8 mouse cellular contexts compared by ENCODE assay signal in the genomic region with DNA sequence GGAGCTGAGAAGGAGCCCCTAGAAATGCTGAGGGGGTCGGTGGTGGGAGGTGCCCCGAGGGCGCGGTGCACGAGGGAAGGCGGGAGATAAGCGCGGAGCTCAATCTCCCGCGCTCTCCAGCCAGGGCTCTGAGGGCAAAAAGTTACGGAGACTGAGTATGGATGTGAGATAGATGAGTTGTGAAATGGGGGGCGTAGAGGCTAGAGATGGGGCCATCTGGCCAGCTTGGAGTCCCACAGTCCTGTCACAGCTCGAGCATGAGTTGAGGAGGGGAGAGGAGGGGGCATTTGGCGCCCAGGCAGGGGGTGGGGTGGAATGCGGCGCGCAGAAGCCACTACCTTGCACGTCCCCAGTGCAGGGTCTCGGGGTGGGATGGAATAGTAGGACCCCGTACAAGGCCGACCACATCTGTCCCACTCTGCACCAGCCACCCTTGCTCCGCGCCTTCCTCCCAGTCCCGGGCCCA. TPM values are rescaled to one million over a fixed set of nuclear protein-coding genes. Genes with fewer than 3 reads are reported as not detected.
A peak's percentile ranks its signal among the peaks of the same experiment; 100 is the strongest.
DNase-seq lines count a peak whose midpoint lies in the region; ATAC-seq lines count a peak whose summit lies in the region.

No protein-coding gene starts in this region.

- H3K27ac ChIP-seq in kidney, embryonic 16.5 days (ENCODE audit: low read length): peak overlapping the region; percentile 79
- peak overlapping the region; percentile 81 for H3K27ac ChIP-seq in limb, embryonic 11.5 days (replicated peaks; ENCODE audit: low read depth, low read length)
- no peak overlapping the region for H3K27ac ChIP-seq in neural tube, embryonic 14.5 days (ENCODE audit: low read depth, low read length)

- peak; percentile 46 for ATAC-seq in kidney, embryonic 16.5 days (ENCODE audit: low FRiP score, low TSS enrichment)
- peak; percentile 36 for ATAC-seq in erythroid progenitor cell, adult 5-6 weeks (replicated peaks; ENCODE audit: low FRiP score, poor library complexity, severe bottlenecking)
- ATAC-seq in limb, embryonic 11.5 days (ENCODE audit: insufficient number of reproducible peaks, low FRiP score, low TSS enrichment, low read depth): peak; percentile 60
- ATAC-seq in neural tube, embryonic 14.5 days (ENCODE audit: low read depth): peak; percentile 42

- under 1% methylated on average over 21 of the region's 24 CpGs for WGBS in kidney, embryonic 16.5 days
- 0% methylated on average over 24 of the region's 24 CpGs for WGBS in limb, embryonic 11.5 days
- WGBS in neural tube, embryonic 14.5 days: under 1% methylated on average over 24 of the region's 24 CpGs

- peak overlapping the region; percentile 86 for H3K4me3 ChIP-seq in kidney, embryonic 16.5 days (ENCODE audit: low read length)
- H3K4me3 ChIP-seq in limb, embryonic 11.5 days (ENCODE audit: low read depth, low read length): peak overlapping the region; percentile 75
- H3K4me3 ChIP-seq in neural tube, embryonic 14.5 days (ENCODE audit: low read depth, low read length): peak overlapping the region; percentile 50

- H3K4me1 ChIP-seq in kidney, embryonic 16.5 days (ENCODE audit: insufficient read depth, low read length): peaks cover 31% of the 10 kb centered on the region
- 0 out of 2 replicates have a peak, but pooled peaks cover 7% of the 10 kb centered on the region for H3K4me1 ChIP-seq in limb, embryonic 11.5 days (ENCODE audit: control insufficient read depth, insufficient read depth, low read length)
- H3K4me1 ChIP-seq in neural tube, embryonic 14.5 days (ENCODE audit: control insufficient read depth, insufficient read depth, low read length): peaks cover 15% of the 10 kb centered on the region

- no peaks in the 10 kb centered on the region for H3K27me3 ChIP-seq in kidney, embryonic 16.5 days (ENCODE audit: insufficient read depth, low read length)
- no peaks in the 10 kb centered on the region for H3K27me3 ChIP-seq in limb, embryonic 11.5 days (ENCODE audit: control insufficient read depth, insufficient read depth, low read length)
- H3K27me3 ChIP-seq in neural tube, embryonic 14.5 days (ENCODE audit: control insufficient read depth, insufficient read depth, low read length): no peaks in the 10 kb centered on the region

- peak overlapping the region; percentile 82 for H3K4me2 ChIP-seq in kidney, embryonic 16.5 days (replicated peaks; ENCODE audit: low read depth, low read length)
- H3K4me2 ChIP-seq in limb, embryonic 11.5 days (ENCODE audit: low read depth, severe bottlenecking): peak overlapping the region; percentile 67
- peak overlapping the region; percentile 96 for H3K4me2 ChIP-seq in neural tube, embryonic 14.5 days (ENCODE audit: low read depth, low read length)

- H3K9ac ChIP-seq in kidney, embryonic 16.5 days (replicated peaks; ENCODE audit: low read length): peak overlapping the region; percentile 78
- peak overlapping the region; percentile 72 for H3K9ac ChIP-seq in limb, embryonic 11.5 days (ENCODE audit: low read length)
- H3K9ac ChIP-seq in neural tube, embryonic 14.5 days (replicated peaks; ENCODE audit: low read depth, low read length): peak overlapping the region; percentile 32; the same call in 1 of the 2 replicates

- DNase-seq in kidney, adult 8-10 months: no peak
- peak; percentile 31 for DNase-seq in NIH3T3 (ENCODE audit: low read depth)
- peak; percentile 64 for DNase-seq in limb, embryonic 11.5 days (ENCODE audit: low spot score)
- DNase-seq in urinary bladder, postnatal 36 days (ENCODE audit: low spot score in 2 of 2): no peak
- DNase-seq in left cerebral cortex, postnatal 25 days (ENCODE audit: low spot score in 2 of 2): no peak

- peaks cover 25% of the 10 kb centered on the region for H3K36me3 ChIP-seq in kidney, embryonic 16.5 days (ENCODE audit: insufficient read depth, low read length)
- peaks cover 24% of the 10 kb centered on the region; the same call in 1 of the 2 replicates for H3K36me3 ChIP-seq in limb, embryonic 11.5 days (ENCODE audit: control insufficient read depth, insufficient read depth, low read length)
- H3K36me3 ChIP-seq in neural tube, embryonic 14.5 days (ENCODE audit: control insufficient read depth, insufficient read depth, low read length): 0 out of 2 replicates have a peak, but pooled peaks cover 7% of the 10 kb centered on the region

- intact Hi-C loops in left cerebral cortex, postnatal 25 days (cut with DNase I): loop anchor here (1.0 kb wide), 1 partner anchor 20 kb away; no protein-coding TSS in a partner anchor

- H3K9me3 ChIP-seq in kidney, embryonic 16.5 days (ENCODE audit: low read length): no peaks in the 10 kb centered on the region
- no peaks in the 10 kb centered on the region for H3K9me3 ChIP-seq in limb, embryonic 11.5 days (ENCODE audit: control insufficient read depth, low read length)
- no peaks in the 10 kb centered on the region for H3K9me3 ChIP-seq in neural tube, embryonic 14.5 days (ENCODE audit: control insufficient read depth, low read length)

RNA-seq across cellular contexts. Expression of gene Fbxo5, which starts 0.7 kb away (rescaled TPM):
- 73.7 and 79.4 TPM in 2 replicates for polyA plus RNA-seq in kidney, embryonic 16.5 days (2015; fragmentation: Nextera tagmentation; extraction: Ambion mirVana)
- total RNA-seq in erythroid progenitor cell, adult 5-6 weeks (2015; ENCODE audit: low replicate concordance): 201 and 247 TPM in 2 replicates
- total RNA-seq in erythroid progenitor cell, adult 5-6 weeks (2017; ENCODE audit: low replicate concordance): 178 and 231 TPM in 2 replicates
- 100 and 107 TPM in 2 replicates for polyA plus RNA-seq in limb, embryonic 11.5 days (2014; fragmentation: Nextera tagmentation; extraction: Ambion mirVana)
- polyA plus RNA-seq in neural tube, embryonic 14.5 days (2014; fragmentation: Nextera tagmentation; extraction: Ambion mirVana): 6.2 and 7.4 TPM in 2 replicates
- under 1 TPM; 0.78 to 0.89 TPM for total RNA-seq in left cerebral cortex, postnatal 25 days (2021)

RNA-seq across cellular contexts. Expression of gene Mtrf1l, which starts 19.0 kb away (rescaled TPM):
- 13.5 and 14.2 TPM in 2 replicates for polyA plus RNA-seq in kidney, embryonic 16.5 days (2015; fragmentation: Nextera tagmentation; extraction: Ambion mirVana)
- total RNA-seq in erythroid progenitor cell, adult 5-6 weeks (2015; ENCODE audit: low replicate concordance): 23.5 and 37.8 TPM in 2 replicates
- 50.7 and 100 TPM in 2 replicates for total RNA-seq in erythroid progenitor cell, adult 5-6 weeks (2017; ENCODE audit: low replicate concordance)
- 13.3 and 16.4 TPM in 2 replicates for polyA plus RNA-seq in limb, embryonic 11.5 days (2014; fragmentation: Nextera tagmentation; extraction: Ambion mirVana)
- polyA plus RNA-seq in neural tube, embryonic 14.5 days (2014; fragmentation: Nextera tagmentation; extraction: Ambion mirVana): 11.4 and 13.1 TPM in 2 replicates
- 10 to 100 TPM; 11.1 to 11.3 TPM for total RNA-seq in left cerebral cortex, postnatal 25 days (2021)

Comparison
In these comparisons a context has a peak if more than half of its experiments do, and no peak if none do; other contexts are left out.
1. DNase-seq: peak in NIH3T3 (single experiment) and limb, embryonic 11.5 days (single experiment); none in kidney, adult 8-10 months (0 of 2), urinary bladder, postnatal 36 days (0 of 2) and left cerebral cortex, postnatal 25 days (0 of 2).
2. Peak in every context shown above with its lines, with median percentiles within 50 percentile points of each other: ATAC-seq, H3K4me2 ChIP-seq, H3K4me3 ChIP-seq and H3K9ac ChIP-seq.